Mouse (Mus musculus) G1E (cell line): Measurements from ENCODE around the gene Dbp.

Experiments used
- GATA1 ChIP-seq: IDR thresholded peaks from 2 replicates; pipeline ENCODE4 v1.6.1; 2012; ENCODE audit warnings: borderline replicate concordance, low read length, inconsistent platforms, mixed read lengths
- GATA2 ChIP-seq: IDR thresholded peaks from 2 replicates; pipeline ENCODE4 v1.6.1; 2012; ENCODE audit warnings: low read depth, low read length, inconsistent platforms, borderline replicate concordance

DNA sequence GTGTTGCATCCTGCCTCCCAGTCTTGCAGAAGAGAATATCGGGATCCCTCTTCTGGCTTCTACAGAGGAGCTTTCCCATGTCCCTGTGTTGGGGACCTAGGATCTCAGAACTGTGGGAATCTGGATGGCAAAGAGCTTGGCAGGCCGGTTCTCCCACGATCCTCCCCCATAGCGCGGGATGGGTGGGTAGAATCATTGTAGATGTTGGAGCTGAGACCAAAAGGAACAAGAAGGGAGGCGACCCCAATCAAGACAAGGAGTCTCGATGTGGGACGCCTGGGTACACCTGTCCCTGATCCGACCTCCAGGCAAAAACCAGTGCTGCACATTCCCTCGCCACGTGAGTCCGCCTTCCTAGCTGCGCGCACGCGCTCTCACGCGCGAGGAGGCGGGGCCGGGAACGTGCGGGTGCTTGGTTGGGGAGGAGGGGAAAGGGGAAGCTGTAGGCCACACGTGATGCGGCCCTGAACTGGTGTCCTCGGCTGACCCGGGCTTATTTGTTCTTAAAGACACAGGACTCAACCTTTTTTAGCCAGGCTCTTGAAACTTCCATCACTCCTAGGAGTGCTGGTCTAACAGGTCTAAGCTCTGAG, 2.6 kb downstream of the Dbp start:
- TF ChIP-seq GATA2: no peak
- TF ChIP-seq GATA1: no peak
